Mouse (Mus musculus): ENCODE measurements around the gene Gas2l3. TPM values are rescaled to one million over a fixed set of nuclear protein-coding genes. Genes with fewer than 3 reads are reported as not detected.

Gas2l3 gene
- polyA plus RNA-seq (2012) = 0.59 and 0.60 TPM in 2 replicates

DNA sequence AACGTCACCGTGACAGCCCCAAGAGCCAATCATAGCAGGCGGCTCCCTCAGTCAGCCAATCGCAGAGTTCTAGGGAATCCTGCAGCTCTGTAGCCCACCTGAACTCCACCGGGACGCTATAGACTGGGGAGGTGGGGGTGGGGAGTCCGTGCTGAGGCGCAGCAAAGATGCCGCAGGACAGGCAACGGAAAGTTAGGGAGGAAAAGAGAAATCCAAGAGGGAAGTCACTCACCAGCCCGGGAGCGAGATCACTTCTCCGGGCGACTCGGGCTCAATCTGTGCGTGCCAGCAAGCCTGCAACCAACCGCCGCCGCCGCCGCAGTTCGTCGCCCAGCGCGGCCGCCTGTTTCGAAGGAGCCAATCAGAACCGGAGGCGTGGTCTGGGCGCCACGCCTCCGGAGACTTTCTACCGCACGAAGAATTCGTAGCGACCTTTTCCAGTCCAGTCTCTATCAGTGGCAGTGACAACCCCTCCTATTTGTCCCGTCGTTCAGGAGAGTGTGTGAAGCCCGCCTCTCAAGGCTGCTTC, at the start of gene Gas2l3:
Gene Gas2l3, minus strand, starts transcription at position 345 of the 529 bp plus-strand sequence.

Other genes starting within 250 kb of the Gas2l3 start
- 0.06 TPM in 1 of 2 replicates, not detected in the other for gene Ano4, start 99.2 kb downstream of the Gas2l3 start, polyA plus RNA-seq (2012)
- not detected in 2 replicates for gene Nr1h4, start 89.6 kb upstream of the Gas2l3 start, polyA plus RNA-seq (2012)
- gene Slc17a8, start 177.3 kb upstream of the Gas2l3 start, polyA plus RNA-seq (2012) = not detected in 2 replicates
- gene Scyl2, start 242.3 kb upstream of the Gas2l3 start, polyA plus RNA-seq (2012) = 6.3 and 6.8 TPM in 2 replicates

All from megakaryocyte-erythroid progenitor cell, adult 5 weeks (primary cell).